Mouse (Mus musculus): ENCODE data around the gene Scfd2. TPM values are rescaled to one million over a fixed set of nuclear protein-coding genes. Genes with fewer than 3 reads are reported as not detected.

Scfd2 gene
- polyA plus RNA-seq (2014; fragmentation: Nextera tagmentation; extraction: Ambion mirVana) = 11.7 and 14.4 TPM in 2 replicates

DNA sequence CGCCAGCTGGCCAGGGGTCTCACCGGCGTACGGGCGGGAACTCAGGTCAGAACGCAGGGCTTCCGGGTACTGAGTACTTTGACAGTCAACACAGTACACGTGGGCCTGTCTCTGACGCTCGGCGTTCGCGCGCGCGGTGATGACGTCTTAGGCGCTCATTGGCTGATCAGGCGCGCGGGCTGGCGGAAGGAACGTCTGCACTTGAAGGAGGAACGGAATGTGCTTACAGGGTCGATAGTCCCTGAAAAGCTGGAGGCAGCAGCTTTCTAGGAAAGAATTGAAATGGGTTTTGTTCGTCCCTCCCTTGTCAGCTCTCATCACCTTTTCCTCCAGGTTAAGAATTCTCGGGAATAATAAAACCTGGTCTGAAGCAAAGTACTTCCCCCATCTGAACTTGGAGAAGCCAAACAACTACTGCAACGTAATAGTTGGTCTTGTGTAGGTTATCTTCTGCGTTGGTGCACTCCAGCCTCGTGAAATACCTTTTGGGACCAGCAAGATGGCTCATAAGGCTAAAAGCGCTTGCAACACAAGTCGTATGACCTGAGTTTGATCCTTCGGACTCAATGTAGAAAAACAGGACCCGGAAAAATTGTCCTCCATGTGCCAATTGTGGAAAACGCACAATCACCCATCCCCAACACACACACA is at the start of gene Scfd2:
Gene Scfd2 (minus strand): TSS at position 130 of the 651 bp plus-strand sequence.
- peaks cover 9 to 23% of the 10 kb centered on the region in 2 experiments for H3K4me1 ChIP-seq (ENCODE audit: control insufficient read depth in 2 of 2, insufficient read depth in 2 of 2, low read length in 2 of 2)
- ATAC-seq (ENCODE audit: insufficient number of reproducible peaks, insufficient read depth, low FRiP score, low read depth) = peak; percentile 75
- peak within 1 kb of the TSS; percentile 62 to 70; a peak in 3 of 4 replicates for H3K27ac ChIP-seq (replicated peaks in 1 of 2; ENCODE audit: control insufficient read depth in 1 of 2, insufficient read depth in 1 of 2, low read depth in 2 of 2, low read length in 2 of 2)
- H3K4me3 ChIP-seq (ENCODE audit: control insufficient read depth in 1 of 2, insufficient read depth in 1 of 2, low read depth in 1 of 2, low read length in 2 of 2) = peak within 1 kb of the TSS; percentile 73 to 90
- H3K9ac ChIP-seq (ENCODE audit: low read length) = peak within 1 kb of the TSS; percentile 69
- H3K9me3 ChIP-seq (ENCODE audit: control insufficient read depth, low read length) = no peaks in the 10 kb centered on the region
- 6% methylated on average over 35 of the region's 35 CpGs for WGBS
- H3K4me2 ChIP-seq (ENCODE audit: low read length) = peak within 1 kb of the TSS; percentile 86
- H3K27me3 ChIP-seq (ENCODE audit: control insufficient read depth, insufficient read depth, low read length) = no peaks in the 10 kb centered on the region
- H3K36me3 ChIP-seq (ENCODE audit: control insufficient read depth, insufficient read depth, low read length) = no peaks in the 10 kb centered on the region

DNA sequence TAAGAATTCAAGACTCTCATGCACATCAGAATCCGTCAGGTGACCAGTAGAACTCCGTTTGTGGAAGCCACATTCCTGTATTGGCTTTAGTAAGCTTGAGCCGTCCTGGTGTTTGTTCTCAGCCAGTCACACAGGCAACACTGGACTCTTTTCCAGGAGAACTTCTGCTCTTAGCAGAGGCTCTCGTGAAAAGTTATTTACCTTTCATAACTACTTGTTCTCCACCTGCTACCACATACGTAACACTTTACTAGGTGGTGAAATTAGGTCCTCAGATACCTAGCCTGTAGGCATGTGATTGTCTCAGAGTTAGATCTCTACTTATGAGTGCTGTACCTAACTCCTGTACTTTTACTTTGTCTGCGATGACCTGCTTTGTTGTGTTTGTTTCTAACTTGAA is 40.2 kb upstream of the Scfd2 start:
- H3K27ac ChIP-seq (replicated peaks in 1 of 2; ENCODE audit: control insufficient read depth in 1 of 2, insufficient read depth in 1 of 2, low read depth in 2 of 2, low read length in 2 of 2) = no peak overlapping the region
- H3K27me3 ChIP-seq (ENCODE audit: control insufficient read depth, insufficient read depth, low read length) = no peaks in the 10 kb centered on the region
- no peak overlapping the region for H3K4me2 ChIP-seq (ENCODE audit: low read length)
- WGBS = 87% methylated on average over 6 of the region's 6 CpGs
- H3K4me1 ChIP-seq (ENCODE audit: control insufficient read depth in 2 of 2, insufficient read depth in 2 of 2, low read length in 2 of 2) = no peaks in the 10 kb centered on the region
- H3K36me3 ChIP-seq (ENCODE audit: control insufficient read depth, insufficient read depth, low read length) = peaks cover 59% of the 10 kb centered on the region
- no peak overlapping the region for H3K9ac ChIP-seq (ENCODE audit: low read length)
- no peak for ATAC-seq (ENCODE audit: insufficient number of reproducible peaks, insufficient read depth, low FRiP score, low read depth)
- H3K4me3 ChIP-seq (ENCODE audit: control insufficient read depth in 1 of 2, insufficient read depth in 1 of 2, low read depth in 1 of 2, low read length in 2 of 2) = no peak overlapping the region
- H3K9me3 ChIP-seq (ENCODE audit: control insufficient read depth, low read length) = no peaks in the 10 kb centered on the region

DNA sequence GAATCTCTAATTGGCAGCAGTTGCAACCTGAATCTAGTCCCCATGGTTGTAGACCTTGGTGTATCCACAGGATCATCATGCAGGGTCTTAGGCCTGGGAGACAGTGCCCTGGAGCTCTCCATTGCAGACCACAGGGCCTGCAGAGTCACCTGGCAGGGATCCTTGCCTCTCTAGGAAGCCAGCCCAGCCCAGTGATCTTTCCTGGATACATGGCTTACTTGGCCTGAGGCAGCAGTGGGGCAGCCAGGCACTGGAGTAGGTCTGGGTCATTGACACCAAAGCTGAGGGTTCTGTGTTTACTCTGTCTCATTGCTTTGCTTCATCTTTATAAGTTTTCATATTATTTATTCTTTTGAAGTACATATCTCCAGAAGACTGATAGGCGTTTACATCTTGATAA is 29.6 kb upstream of the Scfd2 start:
- Histone ChIP-seq H3K9me3 (ENCODE audit: control insufficient read depth, low read length) (no peaks in the 10 kb centered on the region), H3K9ac (ENCODE audit: low read length) (no peak overlapping the region), H3K4me2 (ENCODE audit: low read length) (no peak overlapping the region), H3K4me3 (ENCODE audit: control insufficient read depth in 1 of 2, insufficient read depth in 1 of 2, low read depth in 1 of 2, low read length in 2 of 2) (no peak overlapping the region), H3K27me3 (ENCODE audit: control insufficient read depth, insufficient read depth, low read length) (no peaks in the 10 kb centered on the region), H3K36me3 (ENCODE audit: control insufficient read depth, insufficient read depth, low read length) (peaks cover 78% of the 10 kb centered on the region), H3K27ac (replicated peaks in 1 of 2; ENCODE audit: control insufficient read depth in 1 of 2, insufficient read depth in 1 of 2, low read depth in 2 of 2, low read length in 2 of 2) (no peak overlapping the region), H3K4me1 (ENCODE audit: control insufficient read depth in 2 of 2, insufficient read depth in 2 of 2, low read length in 2 of 2) (peaks cover 0 to 6% of the 10 kb centered on the region in 2 experiments; a peak in 2 of 4 replicates)
- no peak for ATAC-seq (ENCODE audit: insufficient number of reproducible peaks, insufficient read depth, low FRiP score, low read depth)
- WGBS = 89% methylated on average over 1 of the region's 1 CpGs

DNA sequence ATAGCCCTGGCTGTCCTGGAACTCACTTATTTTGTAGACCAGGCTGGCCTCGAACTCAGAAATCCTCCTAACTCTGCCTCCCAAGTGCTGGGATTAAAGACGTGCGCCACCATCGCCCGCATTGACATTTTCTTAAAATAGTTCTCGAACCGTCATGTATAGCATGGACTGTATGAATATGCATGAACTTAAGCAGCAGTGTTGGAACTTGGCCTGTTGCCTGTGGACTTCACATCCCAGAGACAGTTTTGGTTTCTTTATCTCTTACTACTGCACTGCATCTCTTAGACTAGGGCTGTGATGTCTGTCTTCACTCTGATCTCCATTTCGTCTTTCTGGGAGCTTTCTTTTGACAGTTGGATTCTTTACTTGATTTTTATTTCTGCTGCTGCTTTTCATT is 18.0 kb upstream of the Scfd2 start:
- ATAC-seq (ENCODE audit: insufficient number of reproducible peaks, insufficient read depth, low FRiP score, low read depth) = no peak
- peaks cover 85% of the 10 kb centered on the region for H3K36me3 ChIP-seq (ENCODE audit: control insufficient read depth, insufficient read depth, low read length)
- H3K9ac ChIP-seq (ENCODE audit: low read length) = no peak overlapping the region
- no peak overlapping the region for H3K27ac ChIP-seq (replicated peaks in 1 of 2; ENCODE audit: control insufficient read depth in 1 of 2, insufficient read depth in 1 of 2, low read depth in 2 of 2, low read length in 2 of 2)
- H3K4me3 ChIP-seq (ENCODE audit: control insufficient read depth in 1 of 2, insufficient read depth in 1 of 2, low read depth in 1 of 2, low read length in 2 of 2) = no peak overlapping the region
- WGBS = 87% methylated on average over 8 of the region's 8 CpGs
- no peak overlapping the region for H3K4me2 ChIP-seq (ENCODE audit: low read length)
- no peaks in the 10 kb centered on the region for H3K9me3 ChIP-seq (ENCODE audit: control insufficient read depth, low read length)
- no peaks in the 10 kb centered on the region for H3K27me3 ChIP-seq (ENCODE audit: control insufficient read depth, insufficient read depth, low read length)
- H3K4me1 ChIP-seq (ENCODE audit: control insufficient read depth in 2 of 2, insufficient read depth in 2 of 2, low read length in 2 of 2) = 0 out of 4 replicates have a peak, but pooled peaks cover 0 to 3% of the 10 kb centered on the region in 2 experiments

DNA sequence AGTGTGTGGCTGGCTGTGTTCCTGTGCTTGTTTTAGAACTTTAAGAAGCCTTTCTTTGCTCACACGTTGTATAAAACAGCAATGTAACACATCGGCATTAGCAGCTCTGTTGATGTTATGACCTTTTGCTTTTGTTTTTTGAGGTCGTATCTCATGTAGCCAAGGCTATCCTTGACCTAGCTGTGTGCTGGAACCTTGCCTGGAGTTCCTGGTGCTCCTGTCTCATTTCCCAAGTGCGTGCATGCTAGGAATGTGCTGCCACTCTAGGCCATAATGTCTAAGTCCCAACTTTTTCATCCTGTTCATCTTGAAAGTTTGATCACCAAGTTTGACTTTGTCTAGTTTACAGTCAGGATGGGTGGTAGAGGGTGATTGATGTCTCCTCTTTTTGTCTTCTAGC is 14.0 kb upstream of the Scfd2 start:
- Histone ChIP-seq H3K36me3 (ENCODE audit: control insufficient read depth, insufficient read depth, low read length) (peaks cover 88% of the 10 kb centered on the region), H3K9me3 (ENCODE audit: control insufficient read depth, low read length) (no peaks in the 10 kb centered on the region), H3K27ac (replicated peaks in 1 of 2; ENCODE audit: control insufficient read depth in 1 of 2, insufficient read depth in 1 of 2, low read depth in 2 of 2, low read length in 2 of 2) (no peak overlapping the region), H3K9ac (ENCODE audit: low read length) (no peak overlapping the region), H3K27me3 (ENCODE audit: control insufficient read depth, insufficient read depth, low read length) (no peaks in the 10 kb centered on the region), H3K4me3 (ENCODE audit: control insufficient read depth in 1 of 2, insufficient read depth in 1 of 2, low read depth in 1 of 2, low read length in 2 of 2) (no peak overlapping the region), H3K4me2 (ENCODE audit: low read length) (no peak overlapping the region), H3K4me1 (ENCODE audit: control insufficient read depth in 2 of 2, insufficient read depth in 2 of 2, low read length in 2 of 2) (0 out of 4 replicates have a peak, but pooled peaks cover 0 to 3% of the 10 kb centered on the region in 2 experiments)
- ATAC-seq (ENCODE audit: insufficient number of reproducible peaks, insufficient read depth, low FRiP score, low read depth) = no peak
- WGBS = 88% methylated on average over 4 of the region's 4 CpGs

DNA sequence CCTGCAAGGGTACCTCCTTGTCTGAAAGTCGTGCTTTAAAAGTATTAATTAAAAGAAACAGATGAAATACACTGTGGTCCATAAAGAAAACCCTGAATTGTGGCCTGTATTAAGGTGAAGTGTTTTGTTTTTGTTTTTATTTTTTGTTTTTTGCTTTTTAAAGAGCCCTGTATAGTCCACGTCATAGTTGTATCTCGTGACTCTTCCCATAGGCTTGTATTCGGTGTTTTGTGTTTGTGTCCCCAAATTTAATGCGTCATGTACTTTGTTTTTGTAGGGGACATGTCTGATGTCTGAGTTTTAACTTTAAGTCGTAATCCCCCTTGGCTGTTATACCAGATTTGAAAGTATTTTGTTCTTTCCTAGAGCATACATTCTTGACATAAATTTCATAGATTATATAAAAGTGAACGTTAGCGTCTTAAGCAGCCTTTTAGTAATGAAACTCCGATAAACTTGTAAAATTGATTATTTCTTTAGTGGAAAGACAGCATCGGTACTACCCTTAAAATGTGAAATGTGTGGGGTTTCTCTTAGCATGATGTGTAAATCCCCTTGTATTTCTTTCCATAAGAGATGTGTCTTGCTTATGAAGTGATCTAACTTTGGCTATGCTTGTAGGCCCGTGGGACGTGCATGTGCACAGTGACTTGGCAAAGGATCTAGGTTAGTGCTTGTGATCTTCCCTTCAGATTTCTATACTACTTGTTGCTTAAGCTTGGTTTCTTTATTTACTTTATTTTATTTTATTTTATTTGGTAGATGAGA is 4.8 kb upstream of the Scfd2 start:
- peaks cover 26% of the 10 kb centered on the region for H3K36me3 ChIP-seq (ENCODE audit: control insufficient read depth, insufficient read depth, low read length)
- no peaks in the 10 kb centered on the region for H3K27me3 ChIP-seq (ENCODE audit: control insufficient read depth, insufficient read depth, low read length)
- H3K9me3 ChIP-seq (ENCODE audit: control insufficient read depth, low read length) = no peaks in the 10 kb centered on the region
- ATAC-seq (ENCODE audit: insufficient number of reproducible peaks, insufficient read depth, low FRiP score, low read depth) = no peak
- peak overlapping the region; percentile 90 for H3K9ac ChIP-seq (ENCODE audit: low read length)
- 39% methylated on average over 12 of the region's 12 CpGs for WGBS
- peaks cover 3 to 15% of the 10 kb centered on the region in 2 experiments; a peak in 3 of 4 replicates for H3K4me1 ChIP-seq (ENCODE audit: control insufficient read depth in 2 of 2, insufficient read depth in 2 of 2, low read length in 2 of 2)
- H3K27ac ChIP-seq (replicated peaks in 1 of 2; ENCODE audit: control insufficient read depth in 1 of 2, insufficient read depth in 1 of 2, low read depth in 2 of 2, low read length in 2 of 2) = peak overlapping the region in 1 of 2 experiments; percentile 90; a peak in 2 of 4 replicates
- peak overlapping the region; percentile 77 to 86 for H3K4me3 ChIP-seq (ENCODE audit: control insufficient read depth in 1 of 2, insufficient read depth in 1 of 2, low read depth in 1 of 2, low read length in 2 of 2)
- peak overlapping the region; percentile 74 for H3K4me2 ChIP-seq (ENCODE audit: low read length)

DNA sequence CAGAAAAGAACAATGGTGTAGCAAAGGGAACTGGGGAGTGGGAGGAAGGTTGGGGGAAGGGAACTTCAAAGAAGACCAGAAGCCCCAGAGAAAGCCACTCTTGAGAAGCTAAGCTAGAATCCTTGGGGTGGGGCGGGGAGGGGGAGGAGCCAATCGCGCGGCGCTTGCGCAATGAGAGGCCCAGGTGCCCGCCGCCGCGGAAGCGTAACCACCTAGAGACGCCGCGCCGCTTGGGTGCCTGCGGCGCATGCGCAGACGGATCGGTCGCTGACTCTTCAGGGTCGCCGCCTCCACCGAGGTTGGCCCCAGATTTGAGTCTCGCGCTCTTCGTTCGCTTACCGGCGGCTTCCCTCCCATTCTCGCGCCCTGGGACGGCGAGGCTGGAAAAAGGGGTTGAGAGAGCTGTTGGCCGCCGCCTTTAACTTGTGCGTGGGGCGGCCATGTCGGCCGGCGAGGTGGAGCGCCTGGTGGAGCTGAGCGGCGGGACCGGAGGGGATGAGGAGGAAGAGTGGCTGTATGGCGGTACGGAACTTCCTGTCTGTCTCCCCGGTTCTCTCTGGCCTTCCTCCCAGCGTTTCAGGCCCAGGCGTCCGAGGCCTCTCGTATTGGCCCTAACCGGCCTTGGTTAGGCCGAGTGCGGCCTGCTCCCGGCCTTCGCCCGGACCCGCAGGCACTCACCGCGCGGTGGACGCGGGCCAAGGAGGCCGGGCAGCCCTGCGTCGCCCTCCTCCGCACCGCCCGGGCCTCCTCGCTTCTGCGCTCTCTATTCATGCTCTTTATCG is 3.9 kb upstream of the Scfd2 start, which contains the start of gene Fip1l1:
Gene Fip1l1 (plus strand): TSS at position 210 of the 782 bp plus-strand sequence.
- H3K36me3 ChIP-seq (ENCODE audit: control insufficient read depth, insufficient read depth, low read length) = peaks cover 19% of the 10 kb centered on the region; the same call in 1 of the 2 replicates
- peak; percentile 91 for ATAC-seq (ENCODE audit: insufficient number of reproducible peaks, insufficient read depth, low FRiP score, low read depth)
- no peaks in the 10 kb centered on the region for H3K9me3 ChIP-seq (ENCODE audit: control insufficient read depth, low read length)
- H3K4me1 ChIP-seq (ENCODE audit: control insufficient read depth in 2 of 2, insufficient read depth in 2 of 2, low read length in 2 of 2) = peaks cover 6 to 22% of the 10 kb centered on the region in 2 experiments
- H3K4me2 ChIP-seq (ENCODE audit: low read length) = peak within 1 kb of the TSS; percentile 74
- peak within 1 kb of the TSS; percentile 77 to 86 for H3K4me3 ChIP-seq (ENCODE audit: control insufficient read depth in 1 of 2, insufficient read depth in 1 of 2, low read depth in 1 of 2, low read length in 2 of 2)
- under 1% methylated on average over 73 of the region's 73 CpGs for WGBS
- H3K9ac ChIP-seq (ENCODE audit: low read length) = peak within 1 kb of the TSS; percentile 90
- H3K27me3 ChIP-seq (ENCODE audit: control insufficient read depth, insufficient read depth, low read length) = no peaks in the 10 kb centered on the region
- H3K27ac ChIP-seq (replicated peaks in 1 of 2; ENCODE audit: control insufficient read depth in 1 of 2, insufficient read depth in 1 of 2, low read depth in 2 of 2, low read length in 2 of 2) = peak within 1 kb of the TSS; percentile 84 to 90

All from heart, embryonic 14.5 days (tissue).